Mouse (Mus musculus): ENCODE data around the gene Gabarap. TPM values are rescaled to one million over a fixed set of nuclear protein-coding genes. Genes with fewer than 3 reads are reported as not detected.

Gabarap gene
- total RNA-seq, 1 experiment from 2014 or later = 244 TPM

DNA sequence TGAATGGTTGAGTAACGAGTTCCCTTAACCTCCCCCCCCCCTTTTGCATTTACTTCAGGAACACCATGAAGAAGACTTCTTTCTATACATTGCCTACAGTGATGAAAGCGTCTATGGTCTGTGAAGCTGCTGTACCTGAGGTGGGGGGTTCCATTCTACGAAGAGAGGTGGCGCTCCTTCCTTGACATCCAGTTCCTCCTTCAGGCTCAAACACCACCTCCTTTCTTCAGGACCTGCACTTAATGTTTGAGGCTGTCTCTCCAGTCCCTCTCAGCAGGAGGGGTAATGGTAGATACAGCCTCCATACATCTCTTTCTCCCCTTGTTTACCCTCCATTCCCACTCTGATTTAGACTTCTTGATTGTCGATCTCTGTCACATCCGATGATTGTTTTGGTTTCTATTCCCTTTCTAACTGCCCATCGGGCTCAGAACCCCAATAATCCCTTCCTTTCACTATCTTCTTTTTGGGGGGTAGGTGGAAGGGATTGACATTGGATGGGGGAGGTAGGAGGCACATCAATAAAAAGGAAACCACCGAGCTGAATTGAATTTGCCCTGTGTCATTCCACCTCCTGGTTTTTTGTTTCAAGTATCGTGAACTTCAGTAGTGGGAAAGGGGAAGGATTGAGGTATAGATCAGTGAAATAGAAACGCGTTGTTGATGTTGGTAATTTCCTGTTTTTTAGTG lies 3.6 kb downstream of the Gabarap start:
- no peak for ATAC-seq (replicated peaks; ENCODE audit: insufficient number of reproducible peaks, low FRiP score, low TSS enrichment, poor library complexity, severe bottlenecking)

GRCm38 (mm10) chr11:69995391-69995960 lies 4.5 kb downstream of the Gabarap start, which contains the start of gene Phf23:
Gene Phf23 (plus strand): TSS chr11:69995777.
- peak; percentile 67 for ATAC-seq (replicated peaks; ENCODE audit: insufficient number of reproducible peaks, low FRiP score, low TSS enrichment, poor library complexity, severe bottlenecking)

DNA sequence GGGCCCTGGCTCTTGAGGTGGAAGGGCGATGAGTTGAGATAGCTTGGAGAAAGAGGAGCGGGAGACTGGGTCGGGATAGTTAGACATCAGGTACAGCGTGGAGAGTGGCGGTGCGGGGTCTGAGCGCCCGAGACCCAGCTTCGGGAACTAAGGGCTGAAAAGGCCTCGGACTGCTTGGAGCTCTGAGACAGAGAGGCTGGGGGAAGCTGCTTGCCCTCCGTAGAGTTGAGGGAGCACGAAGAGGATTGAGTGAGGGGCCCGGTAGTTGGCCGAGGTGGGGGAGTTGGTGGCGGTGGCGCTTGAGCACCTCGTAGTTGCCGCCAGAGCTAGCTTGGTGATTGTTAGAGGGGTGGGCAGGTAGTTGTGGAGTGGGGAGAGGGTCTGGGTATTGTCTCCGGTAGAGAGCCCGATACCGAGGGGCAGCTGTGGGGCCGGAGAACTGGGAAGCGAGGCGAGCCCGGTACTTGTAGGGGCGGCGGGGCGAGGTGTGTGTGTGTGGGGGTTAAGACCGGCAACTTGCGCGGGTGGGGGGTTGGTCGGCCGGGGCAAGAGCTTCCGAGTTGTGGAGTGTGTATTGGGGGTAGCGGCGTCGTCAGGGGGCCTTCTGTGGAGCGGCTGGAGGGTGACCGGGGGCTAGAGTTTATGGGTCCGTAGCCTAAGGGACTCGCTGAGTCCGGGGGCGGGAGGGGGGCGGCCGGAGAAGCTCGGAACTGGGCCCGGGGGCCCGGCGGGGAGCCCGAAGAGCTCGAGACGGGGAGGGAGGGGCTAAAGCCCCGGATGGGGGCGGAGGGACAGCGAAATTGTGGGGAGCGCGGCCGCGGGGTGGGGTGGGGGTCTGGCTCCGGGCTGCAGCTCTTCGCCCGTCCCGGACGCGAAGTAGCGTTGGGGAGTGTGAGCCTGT lies 5.5 kb downstream of the Gabarap start:
- no peak for ATAC-seq (replicated peaks; ENCODE audit: insufficient number of reproducible peaks, low FRiP score, low TSS enrichment, poor library complexity, severe bottlenecking)

DNA sequence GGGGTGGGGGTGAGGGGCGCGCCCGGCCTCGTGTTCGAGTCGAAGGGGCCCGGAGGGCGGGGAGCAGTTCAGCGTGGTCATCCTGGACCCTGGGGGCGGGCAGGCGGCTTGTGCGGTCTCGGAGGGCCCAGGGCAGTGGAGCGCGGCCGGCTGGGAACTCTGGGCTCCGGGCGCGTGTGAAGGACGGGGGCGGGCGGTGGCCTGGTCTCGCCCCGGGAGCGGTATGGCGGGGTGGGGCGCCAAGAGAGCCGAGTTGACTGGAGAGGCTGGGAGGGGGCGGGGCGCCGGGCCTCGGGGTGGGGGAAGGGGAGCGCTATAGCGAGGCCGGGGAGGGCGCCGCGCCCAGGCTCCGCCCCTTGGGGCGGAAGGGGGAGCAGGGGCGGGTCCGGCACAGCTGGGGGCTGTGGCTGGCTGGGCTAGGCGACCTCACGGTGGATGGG lies 6.1 kb downstream of the Gabarap start:
- 0 out of 2 replicates have a peak, but pooled peaks have one; percentile 4 for ATAC-seq (replicated peaks; ENCODE audit: insufficient number of reproducible peaks, low FRiP score, low TSS enrichment, poor library complexity, severe bottlenecking)

DNA sequence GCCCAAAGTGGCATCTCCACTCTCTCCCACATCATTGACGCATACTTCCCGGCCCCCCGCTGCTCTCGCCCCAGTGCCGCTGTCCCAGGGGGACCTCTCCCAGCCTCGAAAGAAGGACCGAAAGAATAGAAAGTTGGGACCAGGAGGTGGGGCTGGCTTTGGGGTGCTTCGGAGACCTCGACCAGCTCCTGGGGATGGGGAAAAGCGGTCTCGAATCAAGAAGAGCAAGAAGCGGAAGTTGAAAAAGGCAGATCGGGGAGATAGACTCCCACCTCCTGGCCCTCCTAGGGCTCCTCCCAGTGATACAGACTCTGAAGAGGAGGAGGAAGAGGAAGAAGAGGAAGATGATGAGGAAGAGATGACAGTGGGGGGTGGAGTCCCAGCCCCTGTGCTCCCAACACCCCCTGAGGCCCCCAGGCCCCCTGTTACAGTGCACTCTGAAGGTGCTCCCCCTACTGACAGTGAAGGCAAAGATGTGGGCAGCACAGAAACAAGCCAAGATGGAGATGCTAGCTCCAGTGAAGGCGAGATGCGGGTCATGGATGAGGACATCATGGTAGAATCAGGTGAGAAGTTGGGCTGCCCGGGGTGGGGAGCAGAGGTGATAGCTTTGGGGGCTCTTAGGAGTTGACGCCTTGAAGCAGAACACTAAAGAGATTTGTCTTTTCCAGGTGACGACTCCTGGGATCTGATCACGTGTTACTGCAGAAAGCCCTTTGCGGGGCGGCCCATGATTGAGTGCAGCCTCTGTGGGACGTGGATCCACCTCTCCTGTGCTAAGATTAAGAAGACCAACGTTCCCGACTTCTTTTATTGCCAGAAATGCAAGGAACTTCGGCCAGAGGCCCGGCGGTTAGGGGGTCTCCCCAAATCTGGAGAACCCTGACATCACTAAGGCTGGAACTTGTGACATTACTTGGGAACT lies 7.9 kb downstream of the Gabarap start:
- ATAC-seq (replicated peaks; ENCODE audit: insufficient number of reproducible peaks, low FRiP score, low TSS enrichment, poor library complexity, severe bottlenecking) = no peak

GRCm38 (mm10) chr11:69999666-70000065 lies 8.7 kb downstream of the Gabarap start:
- no peak for ATAC-seq (replicated peaks; ENCODE audit: insufficient number of reproducible peaks, low FRiP score, low TSS enrichment, poor library complexity, severe bottlenecking)

DNA sequence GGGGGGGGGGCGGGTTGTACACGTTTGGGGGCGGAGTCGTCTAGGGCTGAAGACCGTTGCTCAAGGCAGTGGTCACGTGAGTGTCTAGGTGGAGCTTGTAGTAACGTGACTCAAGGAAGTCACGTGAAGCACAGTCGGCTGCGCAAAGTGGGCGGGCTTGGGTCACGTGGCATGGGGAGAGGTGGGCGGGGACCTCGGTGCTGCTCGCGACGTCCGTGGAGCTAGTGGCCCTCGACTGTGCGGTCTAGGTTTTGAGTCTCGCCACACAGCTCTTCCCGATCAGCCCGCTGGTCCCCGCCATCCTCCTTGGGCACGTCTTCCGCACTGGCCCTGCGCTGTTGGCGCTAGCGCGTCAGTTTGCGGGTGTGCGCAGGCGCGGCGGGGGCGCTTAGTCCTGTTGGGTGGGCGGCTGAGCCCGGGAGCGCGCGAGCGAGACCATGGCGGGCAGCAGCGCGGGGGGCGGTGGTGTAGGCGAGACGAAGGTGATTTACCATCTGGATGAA lies 9.5 kb downstream of the Gabarap start, which contains the start of gene Dvl2:
Gene Dvl2 (plus strand): TSS at position 200 of the 503 bp plus-strand sequence.
- ATAC-seq (replicated peaks; ENCODE audit: insufficient number of reproducible peaks, low FRiP score, low TSS enrichment, poor library complexity, severe bottlenecking) = peak; percentile 42

- ATAC-seq (replicated peaks; ENCODE audit: insufficient number of reproducible peaks, low FRiP score, low TSS enrichment, poor library complexity, severe bottlenecking) = no peak
Measured at GRCm38 (mm10) chr11:70001159-70001558, 10.2 kb downstream of the Gabarap start.

GRCm38 (mm10) chr11:70001865-70002264 lies 10.9 kb downstream of the Gabarap start:
- ATAC-seq (replicated peaks; ENCODE audit: insufficient number of reproducible peaks, low FRiP score, low TSS enrichment, poor library complexity, severe bottlenecking) = no peak

DNA sequence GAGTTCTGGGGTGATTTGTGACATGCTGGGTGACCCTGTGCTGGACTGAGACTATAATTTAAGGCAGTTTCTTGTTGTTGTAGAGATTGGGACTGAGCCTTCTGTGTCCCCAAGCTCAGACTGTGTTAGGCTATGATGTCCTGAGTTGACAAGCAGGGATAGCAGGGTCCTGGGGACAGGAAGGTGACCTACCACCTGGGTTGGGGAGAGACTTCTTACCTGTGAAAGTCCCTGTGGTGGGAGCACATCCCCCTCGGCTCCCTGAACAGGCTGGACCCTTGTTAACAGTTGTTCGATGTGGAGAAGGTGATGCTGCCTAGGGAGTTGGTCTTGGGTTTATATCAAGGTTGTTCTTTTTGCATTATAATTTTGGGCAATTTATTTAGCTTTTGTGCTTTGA lies 11.5 kb downstream of the Gabarap start:
- ATAC-seq (replicated peaks; ENCODE audit: insufficient number of reproducible peaks, low FRiP score, low TSS enrichment, poor library complexity, severe bottlenecking) = no peak

GRCm38 (mm10) chr11:70005521-70005920 lies 14.6 kb downstream of the Gabarap start:
- ATAC-seq (replicated peaks; ENCODE audit: insufficient number of reproducible peaks, low FRiP score, low TSS enrichment, poor library complexity, severe bottlenecking) = no peak

DNA sequence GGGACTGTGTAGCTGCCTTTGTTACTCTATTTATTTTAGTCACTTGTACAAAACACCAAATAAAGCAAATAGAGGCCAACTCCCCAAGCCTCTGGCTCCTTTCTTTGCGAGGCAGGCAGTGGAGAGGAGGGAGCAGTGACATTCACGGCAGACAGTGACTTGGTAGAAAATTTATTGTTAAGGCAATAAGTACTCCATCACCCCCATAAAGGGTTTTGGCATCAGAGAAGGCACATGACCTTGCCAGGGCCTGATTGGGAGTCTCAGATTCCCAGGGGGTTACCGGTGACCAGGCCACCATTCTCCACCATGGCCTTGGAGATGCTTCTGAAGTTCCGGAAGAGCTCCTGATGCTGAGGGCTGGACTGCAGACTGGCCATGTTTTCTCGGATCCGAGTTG lies 19.1 kb downstream of the Gabarap start:
- ATAC-seq (replicated peaks; ENCODE audit: insufficient number of reproducible peaks, low FRiP score, low TSS enrichment, poor library complexity, severe bottlenecking) = no peak

- no peak for ATAC-seq (replicated peaks; ENCODE audit: insufficient number of reproducible peaks, low FRiP score, low TSS enrichment, poor library complexity, severe bottlenecking)
Measured at GRCm38 (mm10) chr11:70010548-70010947, 19.6 kb downstream of the Gabarap start.

- ATAC-seq (replicated peaks; ENCODE audit: insufficient number of reproducible peaks, low FRiP score, low TSS enrichment, poor library complexity, severe bottlenecking) = no peak
Measured at GRCm38 (mm10) chr11:70010961-70011360, 20.0 kb downstream of the Gabarap start.

DNA sequence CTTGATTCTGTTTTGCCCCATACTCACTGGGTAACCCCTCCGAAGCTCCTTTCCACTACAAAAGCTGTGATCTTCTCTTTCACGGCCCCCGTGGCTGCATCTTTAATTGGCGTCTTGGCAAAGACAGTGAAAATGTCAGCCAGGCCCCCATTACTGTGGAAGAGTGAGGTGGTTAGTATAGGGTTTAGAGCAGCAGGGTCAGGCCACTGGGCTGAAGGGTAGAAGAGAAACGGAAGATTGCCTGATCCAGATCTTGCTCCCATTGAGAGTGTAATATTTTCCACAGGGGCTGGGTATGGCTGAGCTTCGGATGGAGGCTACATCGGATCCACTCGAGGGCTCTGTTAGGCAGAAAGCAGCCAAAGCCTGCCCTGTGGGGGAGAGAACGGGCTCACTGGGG lies 22.0 kb downstream of the Gabarap start:
- ATAC-seq (replicated peaks; ENCODE audit: insufficient number of reproducible peaks, low FRiP score, low TSS enrichment, poor library complexity, severe bottlenecking) = no peak

GRCm38 (mm10) chr11:70013408-70013807 lies 22.5 kb downstream of the Gabarap start:
- ATAC-seq (replicated peaks; ENCODE audit: insufficient number of reproducible peaks, low FRiP score, low TSS enrichment, poor library complexity, severe bottlenecking) = no peak

- no peak for ATAC-seq (replicated peaks; ENCODE audit: insufficient number of reproducible peaks, low FRiP score, low TSS enrichment, poor library complexity, severe bottlenecking)
Measured at GRCm38 (mm10) chr11:70014051-70014450, 23.1 kb downstream of the Gabarap start.

DNA sequence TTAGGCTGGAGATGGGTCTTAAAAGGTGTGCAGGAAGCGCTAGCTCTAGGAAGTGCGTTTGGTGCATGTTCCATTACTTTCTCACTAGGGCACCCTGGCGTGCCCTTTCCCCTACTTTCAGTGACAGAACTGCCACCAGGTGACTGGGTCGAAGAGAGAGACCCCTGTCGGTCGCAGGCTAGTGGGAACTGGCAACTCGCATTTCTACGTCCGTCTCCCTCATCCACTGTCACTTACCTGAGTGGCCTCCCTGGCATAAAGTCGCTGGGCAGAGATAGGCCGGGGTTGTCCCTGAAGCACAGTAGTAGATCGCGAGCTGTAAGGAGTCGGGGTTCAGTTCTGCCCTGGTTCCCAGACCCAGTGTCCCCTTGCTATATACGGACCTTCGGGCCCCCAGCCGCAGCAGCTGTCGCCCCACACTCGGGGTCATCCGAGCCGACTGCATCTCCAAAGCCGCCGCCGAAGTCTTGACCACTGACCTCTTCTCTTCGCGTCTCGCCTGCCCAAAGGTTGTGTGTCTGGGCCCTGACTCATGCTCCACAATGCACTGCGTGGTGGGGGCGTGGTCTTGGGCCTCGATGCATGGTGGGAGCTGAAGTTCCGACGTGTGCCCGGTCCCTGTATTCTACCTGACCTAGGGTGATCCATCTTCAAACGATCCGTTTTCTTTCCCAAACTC lies 24.1 kb downstream of the Gabarap start, which contains the start of gene Acadvl:
Gene Acadvl (minus strand): TSS at position 532 of the 679 bp plus-strand sequence.
- peak; percentile 86 for ATAC-seq (replicated peaks; ENCODE audit: insufficient number of reproducible peaks, low FRiP score, low TSS enrichment, poor library complexity, severe bottlenecking)
